Mouse (Mus musculus) forebrain, embryonic 16.5 days (tissue): Measurements from ENCODE around the gene Ncf1. TPM values are rescaled to one million over a fixed set of nuclear protein-coding genes. Genes with fewer than 3 reads are reported as not detected.

Source experiments
- ATAC-seq: fragments of 200-750 bp; cut with Nextera tagmentation; 2 replicates; pipeline ENCODE4 v1.8.0; 2017; ENCODE audit warnings: mild to moderate bottlenecking, moderate library complexity
- H3K27ac ChIP-seq: fragments of 300-500 bp; sonication (generic); 2 replicates; pipeline ENCODE4 v1.5.1; 2014; ENCODE audit warnings: low read length, control low read depth
- H3K27me3 ChIP-seq: fragments of 300-500 bp; sonication (generic); replicated peaks from 2 replicates; pipeline ENCODE4 v1.6.1; 2014; ENCODE audit warnings: low read length; ENCODE audit not compliant: control insufficient read depth, insufficient read depth
- H3K36me3 ChIP-seq: fragments of 300-500 bp; sonication (generic); 2 replicates; pipeline ENCODE4 v1.6.1; 2014; ENCODE audit not compliant: control insufficient read depth, insufficient read depth
- H3K4me1 ChIP-seq: fragments of 300-500 bp; sonication (generic); replicated peaks from 2 replicates; pipeline ENCODE4 v1.6.1; 2014; ENCODE audit warnings: low read length; ENCODE audit not compliant: control insufficient read depth, insufficient read depth
- H3K4me2 ChIP-seq: fragments of 300-500 bp; sonication (generic); 2 replicates; pipeline ENCODE4 v1.6.1; 2014; ENCODE audit warnings: mild to moderate bottlenecking, low read length, control low read depth
- H3K4me3 ChIP-seq: fragments of 300-500 bp; sonication (generic); replicated peaks from 2 replicates; pipeline ENCODE4 v1.5.1; 2014; ENCODE audit warnings: mild to moderate bottlenecking, low read length, control low read depth
- H3K9ac ChIP-seq: fragments of 300-500 bp; sonication (generic); replicated peaks from 2 replicates; pipeline ENCODE4 v1.6.1; 2014; ENCODE audit warnings: low read depth, low read length, control low read depth
- H3K9me3 ChIP-seq: fragments of 300-500 bp; sonication (generic); 2 replicates; pipeline ENCODE4 v1.6.1; 2016; ENCODE audit warnings: low read length; ENCODE audit not compliant: control insufficient read depth
- WGBS: fragments of 180-500 bp; shearing (Covaris S2); extraction: QIAGEN DNeasy Blood & Tissue Kit; methylation state at CpG from one replicate; pipeline ENCODE4 v1.1.7; 2014; 5-methylcytosine and 5-hydroxymethylcytosine counted together
- polyA plus RNA-seq: library from polyadenylated mRNA; unstranded; fragments of >200 nt; fragmentation: Nextera tagmentation; extraction: Ambion mirVana; gene quantifications from 2 replicates; pipeline ENCODE4 v1.2.1, GENCODE M21; 2015

Gene Ncf1
- polyA plus RNA-seq, 1 experiment from 2014 or later = 1.8 TPM

DNA sequence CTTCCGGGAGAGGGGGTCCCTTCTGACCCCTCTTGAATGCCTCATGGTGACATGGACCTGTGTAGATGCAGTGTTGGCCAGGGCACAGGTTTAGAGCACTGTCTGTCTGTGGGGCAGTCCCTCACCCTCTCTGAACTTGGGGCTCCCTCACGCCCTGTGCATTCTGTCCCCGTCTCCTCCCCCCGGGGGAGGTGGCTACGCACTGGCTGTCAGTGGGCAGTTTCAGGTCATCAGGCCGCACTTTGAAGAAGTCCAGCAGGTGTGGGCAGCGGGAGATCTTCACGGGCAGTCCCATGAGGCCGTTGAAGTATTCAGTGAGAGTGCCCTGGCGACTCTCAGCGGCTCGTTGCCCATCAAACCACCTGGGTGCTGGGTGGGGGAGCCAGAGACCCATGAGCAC lies 2.5 kb downstream of the Ncf1 start:
- H3K9me3 ChIP-seq = no peaks in the 10 kb centered on the region
- H3K9ac ChIP-seq = no peak overlapping the region
- peaks cover 4% of the 10 kb centered on the region; the same call in 1 of the 2 replicates for H3K27me3 ChIP-seq
- peaks cover 2% of the 10 kb centered on the region; the same call in 1 of the 2 replicates for H3K4me1 ChIP-seq
- H3K27ac ChIP-seq = no peak overlapping the region
- 77% methylated on average over 12 of the region's 12 CpGs for WGBS
- no peak overlapping the region for H3K4me2 ChIP-seq
- ATAC-seq = no peak
- H3K4me3 ChIP-seq = no peak overlapping the region
- no peaks in the 10 kb centered on the region for H3K36me3 ChIP-seq

DNA sequence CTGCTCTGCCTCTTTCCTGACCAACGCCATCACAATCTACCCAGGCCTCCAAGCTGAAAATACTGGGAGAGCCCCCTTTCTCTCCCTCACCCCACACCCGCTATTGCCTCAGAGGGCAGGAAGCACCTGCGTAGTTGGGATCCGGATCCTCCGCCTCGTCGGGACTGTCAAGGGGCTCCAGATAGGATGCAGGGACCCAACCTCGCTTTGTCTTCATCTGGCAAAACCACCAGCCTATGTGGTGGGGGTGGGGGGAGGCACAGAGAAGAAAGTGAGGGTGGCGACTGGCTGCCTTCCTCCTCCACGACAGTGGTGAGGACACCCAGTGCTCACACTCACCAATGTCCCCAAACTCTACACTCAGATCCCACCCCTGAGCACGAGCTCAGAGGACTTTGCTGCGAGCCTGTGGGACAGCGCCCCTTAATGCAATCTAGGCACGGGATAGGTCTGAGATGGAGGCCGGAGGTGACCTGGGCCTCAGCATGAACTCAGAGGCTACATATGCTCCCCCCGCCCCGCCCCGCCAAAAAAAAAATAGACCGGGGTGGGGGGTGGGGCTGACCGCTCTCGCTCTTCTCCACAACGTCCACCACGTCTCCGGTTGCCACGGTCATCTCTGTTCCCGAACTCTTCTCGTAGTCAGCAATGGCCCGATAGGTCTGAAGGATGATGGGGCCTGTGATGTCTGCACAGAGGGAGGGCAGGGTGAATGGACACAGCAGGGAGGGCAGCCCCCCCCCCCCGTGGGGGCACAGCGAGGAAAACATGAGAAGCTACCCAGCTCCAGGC lies 4.1 kb downstream of the Ncf1 start:
- WGBS = 82% methylated on average over 30 of the region's 30 CpGs
- Histone ChIP-seq H3K27ac (no peak overlapping the region), H3K9ac (no peak overlapping the region), H3K4me2 (no peak overlapping the region), H3K4me3 (no peak overlapping the region), H3K4me1 (peaks cover 5% of the 10 kb centered on the region; the same call in 1 of the 2 replicates), H3K36me3 (no peaks in the 10 kb centered on the region), H3K27me3 (peaks cover 4% of the 10 kb centered on the region; the same call in 1 of the 2 replicates), H3K9me3 (no peaks in the 10 kb centered on the region)
- ATAC-seq = no peak

DNA sequence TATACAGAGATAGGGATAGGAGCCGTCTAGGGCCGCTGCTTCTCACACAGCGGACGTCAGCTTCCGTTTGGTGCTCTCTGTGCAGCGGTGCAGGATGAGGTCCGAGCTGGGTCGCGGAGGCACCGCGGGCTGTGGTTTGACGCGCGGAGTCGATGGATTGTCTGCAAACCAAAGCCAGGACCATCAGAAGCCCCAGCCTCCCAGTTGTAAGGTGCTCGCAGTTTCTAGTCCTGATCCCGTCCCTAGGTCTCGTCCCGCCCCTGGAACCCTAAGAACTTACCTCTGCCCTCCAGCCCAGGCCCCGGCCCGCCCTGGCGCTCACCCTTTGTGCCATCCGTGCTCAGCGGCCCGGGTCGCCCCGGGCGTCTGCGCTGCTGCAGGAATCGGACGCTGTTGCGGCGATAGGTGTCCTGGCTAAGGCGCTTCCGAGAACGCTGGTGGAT lies 7.7 kb downstream of the Ncf1 start:
- Histone ChIP-seq H3K4me3 (peak overlapping the region; percentile 21), H3K9me3 (no peaks in the 10 kb centered on the region), H3K9ac (peak overlapping the region; percentile 25; the same call in 1 of the 2 replicates), H3K27me3 (peaks cover 4% of the 10 kb centered on the region; the same call in 1 of the 2 replicates), H3K4me2 (peak overlapping the region; percentile 44), H3K27ac (no peak overlapping the region), H3K36me3 (0 out of 2 replicates have a peak, but pooled peaks cover 2% of the 10 kb centered on the region), H3K4me1 (peaks cover 5% of the 10 kb centered on the region; the same call in 1 of the 2 replicates)
- ATAC-seq = no peak
- WGBS = 3% methylated on average over 36 of the region's 36 CpGs

DNA sequence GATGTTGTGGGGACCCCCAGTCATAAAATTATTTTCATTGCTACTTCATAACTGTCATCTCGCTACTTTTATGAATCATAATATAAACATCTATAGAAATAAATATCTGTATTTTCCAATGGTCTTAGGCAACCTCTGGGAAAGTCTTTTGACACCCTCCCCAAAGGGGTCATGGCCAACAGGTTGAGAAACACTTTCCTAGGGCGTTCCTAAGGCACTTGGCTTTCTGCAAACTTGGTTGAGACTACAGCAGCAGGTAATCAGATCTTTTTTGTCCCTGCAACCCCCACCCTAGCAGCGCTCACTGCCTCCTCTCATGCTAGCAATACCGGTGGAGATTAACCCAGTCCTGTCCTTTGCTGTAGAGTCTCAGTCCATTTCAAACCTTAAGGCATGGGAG lies 8.1 kb downstream of the Ncf1 start:
- Histone ChIP-seq H3K4me1 (peaks cover 5% of the 10 kb centered on the region; the same call in 1 of the 2 replicates), H3K27me3 (peaks cover 4% of the 10 kb centered on the region; the same call in 1 of the 2 replicates), H3K9ac (no peak overlapping the region), H3K4me2 (no peak overlapping the region; the same call in 1 of the 2 replicates), H3K9me3 (no peaks in the 10 kb centered on the region), H3K27ac (no peak overlapping the region), H3K4me3 (no peak overlapping the region), H3K36me3 (peaks cover 4% of the 10 kb centered on the region; the same call in 1 of the 2 replicates)
- WGBS = 46% methylated on average over 4 of the region's 4 CpGs
- no peak for ATAC-seq

DNA sequence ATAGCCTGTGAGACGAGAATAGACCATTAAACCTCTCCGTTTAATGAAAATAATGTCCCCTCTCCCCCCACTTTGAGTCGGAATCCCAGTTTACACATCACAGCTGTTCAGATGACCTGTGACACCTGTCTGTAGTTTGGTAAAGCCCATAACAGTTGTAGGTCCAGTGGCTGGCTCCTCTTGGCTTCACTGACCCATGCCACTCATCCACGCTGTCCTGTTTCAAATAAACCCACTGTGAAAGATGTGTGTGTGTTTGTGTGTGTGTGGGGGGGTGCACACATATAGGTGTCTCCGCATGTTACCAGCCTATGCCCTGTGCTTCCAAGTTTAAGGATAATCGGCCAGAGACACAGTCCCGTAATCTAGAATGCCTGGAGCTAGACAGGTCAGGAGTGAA lies 11.5 kb downstream of the Ncf1 start:
- Histone ChIP-seq H3K27me3 (peaks cover 2% of the 10 kb centered on the region; the same call in 1 of the 2 replicates), H3K9ac (no peak overlapping the region), H3K27ac (no peak overlapping the region), H3K36me3 (peaks cover 4% of the 10 kb centered on the region; the same call in 1 of the 2 replicates), H3K4me2 (no peak overlapping the region), H3K9me3 (no peaks in the 10 kb centered on the region), H3K4me1 (peaks cover 8% of the 10 kb centered on the region; the same call in 1 of the 2 replicates), H3K4me3 (no peak overlapping the region)
- ATAC-seq = no peak
- 94% methylated on average over 7 of the region's 7 CpGs for WGBS

- peaks cover 6% of the 10 kb centered on the region; the same call in 1 of the 2 replicates for H3K36me3 ChIP-seq
- 79% methylated on average over 11 of the region's 12 CpGs for WGBS
- no peak overlapping the region for H3K27ac ChIP-seq
Observed at GRCm38 (mm10) chr5:134214021-134214806, 15.2 kb downstream of the Ncf1 start.

GRCm38 (mm10) chr5:134209931-134210554 lies 19.4 kb downstream of the Ncf1 start:
- H3K9me3 ChIP-seq = no peaks in the 10 kb centered on the region
- H3K27me3 ChIP-seq = no peaks in the 10 kb centered on the region
- H3K9ac ChIP-seq = no peak overlapping the region
- 0 out of 2 replicates have a peak, but pooled peaks cover 3% of the 10 kb centered on the region for H3K4me1 ChIP-seq
- ATAC-seq = no peak
- H3K4me3 ChIP-seq = no peak overlapping the region
- WGBS = 86% methylated on average over 11 of the region's 11 CpGs
- 0 out of 2 replicates have a peak, but pooled peaks cover 2% of the 10 kb centered on the region for H3K36me3 ChIP-seq
- no peak overlapping the region for H3K27ac ChIP-seq
- no peak overlapping the region for H3K4me2 ChIP-seq

More at GRCm38 (mm10) chr5:134214021-134214806, 15.2 kb downstream of the Ncf1 start:
- H3K4me2 ChIP-seq = no peak overlapping the region
- H3K9me3 ChIP-seq = no peaks in the 10 kb centered on the region
- H3K27me3 ChIP-seq = no peaks in the 10 kb centered on the region
- no peak; the same call in 1 of the 2 replicates for ATAC-seq
- H3K9ac ChIP-seq = no peak overlapping the region
- H3K4me1 ChIP-seq = 0 out of 2 replicates have a peak, but pooled peaks cover 3% of the 10 kb centered on the region
- no peak overlapping the region for H3K4me3 ChIP-seq

DNA sequence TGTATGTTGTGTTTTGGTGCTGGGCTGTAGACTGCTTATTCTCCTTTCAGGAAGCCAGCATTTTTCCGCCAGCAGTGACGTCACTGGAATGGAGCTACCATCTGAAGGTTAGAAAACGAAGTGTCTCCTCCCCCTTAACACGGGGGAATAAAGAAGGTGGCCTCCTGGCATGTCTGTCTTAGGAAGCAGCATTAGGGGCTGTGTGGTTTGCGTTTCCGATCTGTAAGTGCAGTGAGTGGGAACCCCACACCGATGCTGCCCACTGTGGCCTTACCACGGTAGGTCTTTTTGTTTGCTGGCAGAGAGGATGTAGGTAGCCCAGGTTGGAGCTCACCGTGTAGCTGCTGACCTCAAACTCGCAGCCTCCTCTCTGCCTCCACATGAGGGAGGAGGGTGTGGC lies 22.7 kb downstream of the Ncf1 start:
- Histone ChIP-seq H3K36me3 (0 out of 2 replicates have a peak, but pooled peaks cover 2% of the 10 kb centered on the region), H3K27ac (no peak overlapping the region), H3K9me3 (no peaks in the 10 kb centered on the region), H3K4me2 (no peak overlapping the region), H3K4me1 (no peaks in the 10 kb centered on the region), H3K27me3 (no peaks in the 10 kb centered on the region), H3K9ac (no peak overlapping the region), H3K4me3 (no peak overlapping the region)
- ATAC-seq = no peak
- 81% methylated on average over 10 of the region's 10 CpGs for WGBS
